Mouse (Mus musculus) lung, embryonic 14.5 days (tissue): ENCODE data around the gene Cdkn3. TPM values are rescaled to one million over a fixed set of nuclear protein-coding genes. Genes with fewer than 3 reads are reported as not detected.
"Not testable (repeated sequence)": the region's sequence is repeated elsewhere in the genome, so short reads cannot be mapped to it uniquely, and the experiment has no call there.

ENCODE experiments used
- ATAC-seq: fragments of 200-750 bp; cut with Nextera tagmentation; 2 replicates; pipeline ENCODE4 v1.8.0; 2017; ENCODE audit warnings: mild to moderate bottlenecking, moderate TSS enrichment, moderate library complexity; ENCODE audit not compliant: insufficient read depth
- DNase-seq: peaks from one replicate; pipeline ENCODE4 v3.0.0-alpha.2; 2015
- H3K27ac ChIP-seq: fragments of 300-500 bp; sonication (generic); 2 replicates; pipeline ENCODE4 v1.5.1; 2014; ENCODE audit warnings: low read depth, mild to moderate bottlenecking, moderate library complexity
- H3K27me3 ChIP-seq: fragments of 300-500 bp; sonication (generic); 2 replicates; pipeline ENCODE4 v1.6.1; 2014; ENCODE audit warnings: low read length, control low read depth; ENCODE audit not compliant: insufficient read depth
- H3K36me3 ChIP-seq: fragments of 300-500 bp; sonication (generic); 2 replicates; pipeline ENCODE4 v1.6.1; 2014; ENCODE audit warnings: control low read depth; ENCODE audit not compliant: insufficient read depth
- H3K4me1 ChIP-seq: fragments of 300-500 bp; sonication (generic); 2 replicates; pipeline ENCODE4 v1.6.1; 2014; ENCODE audit warnings: antibody characterized with exemption, control low read depth; ENCODE audit not compliant: insufficient read depth
- H3K4me2 ChIP-seq: fragments of 300-500 bp; sonication (generic); 2 replicates; pipeline ENCODE4 v1.6.1; 2014; ENCODE audit warnings: mild to moderate bottlenecking
- H3K4me3 ChIP-seq: fragments of 300-500 bp; sonication (generic); 2 replicates; pipeline ENCODE4 v1.5.1; 2014; ENCODE audit warnings: low read depth, low read length
- H3K9ac ChIP-seq: fragments of 300-500 bp; sonication (generic); 2 replicates; pipeline ENCODE4 v1.6.1; 2014
- H3K9me3 ChIP-seq: fragments of 300-500 bp; sonication (generic); 2 replicates; pipeline ENCODE4 v1.6.1; 2016; ENCODE audit warnings: low read depth, low read length, control low read depth
- CTCF ChIP-seq: IDR thresholded peaks from 2 replicates; pipeline ENCODE4 v1.5.1; 2016; ENCODE audit warnings: antibody characterized with exemption, low read depth
- WGBS: fragments of 180-500 bp; shearing (Covaris S2); extraction: QIAGEN DNeasy Blood & Tissue Kit; methylation state at CpG from one replicate; pipeline ENCODE4 v1.1.7; 2014; 5-methylcytosine and 5-hydroxymethylcytosine counted together
- polyA plus RNA-seq: library from polyadenylated mRNA; unstranded; fragments of >200 nt; fragmentation: Nextera tagmentation; extraction: Ambion mirVana; gene quantifications from 2 replicates; pipeline ENCODE4 v1.2.1, GENCODE M21; 2014

Gene Cdkn3
- polyA plus RNA-seq, 1 experiment from 2014 or later, result 70.1 TPM

- H3K4me1 ChIP-seq, result no peaks in the 10 kb centered on the region
- H3K4me3 ChIP-seq, result no peak overlapping the region
- WGBS, result 78% methylated on average over 6 of the region's 6 CpGs
- no peak overlapping the region for H3K27ac ChIP-seq
- no peaks in the 10 kb centered on the region for H3K9me3 ChIP-seq
- no peak for ATAC-seq
- DNase-seq, result no peak
- no peaks in the 10 kb centered on the region for H3K27me3 ChIP-seq
- H3K36me3 ChIP-seq, result peaks cover 58% of the 10 kb centered on the region
- no peak for TF ChIP-seq CTCF
- H3K4me2 ChIP-seq, result no peak overlapping the region
- no peak overlapping the region for H3K9ac ChIP-seq
These were observed 55.3 kb downstream of the Cdkn3 start for GRCm38 (mm10) chr14:46815640-46816039.

- H3K4me2 ChIP-seq, result no peak overlapping the region
- no peak overlapping the region for H3K4me3 ChIP-seq
- no peaks in the 10 kb centered on the region for H3K9me3 ChIP-seq
- no peak overlapping the region for H3K27ac ChIP-seq
- H3K9ac ChIP-seq, result no peak overlapping the region
- WGBS, result 95% methylated on average over 8 of the region's 8 CpGs
- no peak for ATAC-seq
- no peak for TF ChIP-seq CTCF
- H3K27me3 ChIP-seq, result no peaks in the 10 kb centered on the region
- 0 out of 2 replicates have a peak, but pooled peaks cover 4% of the 10 kb centered on the region for H3K4me1 ChIP-seq
- peaks cover 46% of the 10 kb centered on the region for H3K36me3 ChIP-seq
- DNase-seq, result no peak
These were observed 56.7 kb downstream of the Cdkn3 start for GRCm38 (mm10) chr14:46816916-46817622.

- H3K9ac ChIP-seq, result no peak overlapping the region
- no peaks in the 10 kb centered on the region for H3K9me3 ChIP-seq
- no peak for DNase-seq
- no peaks in the 10 kb centered on the region for H3K27me3 ChIP-seq
- no peak overlapping the region for H3K27ac ChIP-seq
- TF ChIP-seq CTCF, result no peak
- 79% methylated on average over 7 of the region's 7 CpGs for WGBS
- H3K4me2 ChIP-seq, result no peak overlapping the region
- ATAC-seq, result no peak
- H3K4me1 ChIP-seq, result 0 out of 2 replicates have a peak, but pooled peaks cover 4% of the 10 kb centered on the region
- no peak overlapping the region for H3K4me3 ChIP-seq
- H3K36me3 ChIP-seq, result peaks cover 32% of the 10 kb centered on the region
These were observed 58.4 kb downstream of the Cdkn3 start for GRCm38 (mm10) chr14:46818743-46819142.

GRCm38 (mm10) chr14:46819961-46820360 is 59.6 kb downstream of the Cdkn3 start:
- not testable (repeated sequence) for H3K4me2 ChIP-seq, H3K4me1 ChIP-seq, H3K9me3 ChIP-seq, H3K27ac ChIP-seq, H3K27me3 ChIP-seq, H3K4me3 ChIP-seq, DNase-seq, H3K9ac ChIP-seq, ATAC-seq
- WGBS, result 95% methylated on average over 5 of the region's 6 CpGs
- peaks cover 23% of the 10 kb centered on the region for H3K36me3 ChIP-seq

Other genes starting within 250 kb of the Cdkn3 start
- gene Cnih1, start 27.9 kb downstream of the Cdkn3 start, polyA plus RNA-seq, result 205 and 208 TPM in 2 replicates
- gene Gmfb, start 61.7 kb downstream of the Cdkn3 start, polyA plus RNA-seq, result 79.6 and 86.0 TPM in 2 replicates
- 42.6 and 43.9 TPM in 2 replicates for gene Cgrrf1, start 71.6 kb downstream of the Cdkn3 start, polyA plus RNA-seq
- gene Samd4, start 122.3 kb downstream of the Cdkn3 start, polyA plus RNA-seq, result 3.8 and 4.6 TPM in 2 replicates